Mouse (Mus musculus) stomach, postnatal 0 days (tissue): ENCODE results near the gene Slc25a11.

Experiments used
- CTCF ChIP-seq: IDR thresholded peaks from 2 replicates; pipeline ENCODE4 v1.5.1; 2016; ENCODE audit warnings: antibody characterized with exemption, low read depth, mild to moderate bottlenecking, moderate library complexity
- EP300 ChIP-seq: optimal IDR thresholded peaks from 2 replicates; pipeline ENCODE3; 2016; ENCODE audit warnings: antibody characterized with exemption

DNA sequence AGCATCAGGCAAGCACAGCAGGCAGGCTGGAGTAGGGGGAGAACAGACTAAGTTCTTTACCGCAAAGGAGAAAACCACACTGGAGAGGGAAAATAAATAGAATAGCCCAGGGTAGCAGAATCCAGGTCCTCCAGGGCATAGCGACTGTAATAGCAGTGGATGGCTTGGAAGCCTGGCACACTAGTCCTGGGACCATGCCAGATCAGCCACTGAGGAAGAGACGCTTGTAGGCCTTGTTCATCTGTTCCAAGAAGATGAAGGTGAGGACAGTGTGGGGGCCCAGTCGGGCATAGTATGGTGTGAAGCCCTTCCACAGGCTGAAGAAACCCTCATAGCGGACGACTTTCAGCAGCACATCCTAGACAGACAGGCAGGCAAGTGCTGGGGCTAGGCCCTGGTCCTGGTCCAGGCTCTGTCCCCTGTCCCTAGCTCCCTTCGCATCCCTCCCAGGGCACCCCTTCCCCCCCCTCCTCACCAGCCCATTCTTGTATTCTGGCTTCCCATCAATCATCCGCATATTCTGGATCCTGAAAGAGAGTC lies 2.6 kb downstream of the Slc25a11 start:
- TF ChIP-seq CTCF = no peak
- no peak for TF ChIP-seq EP300
